Mouse (Mus musculus): ENCODE measurements at regions not wholly inside any gene's neighbourhood (a gene's known extent, or its start where the extent isn't known, plus 50 kb on each side); places are given as distances from the start of the nearest gene placed in this dataset.
A peak's percentile ranks its signal among the peaks of the same experiment; 100 is the strongest.

- Histone ChIP-seq H3K27me3 (ENCODE audit: insufficient read depth, low read length) (no peaks in the 10 kb centered on the region), H3K36me3 (ENCODE audit: insufficient read depth, low read length) (no peaks in the 10 kb centered on the region), H3K27ac (ENCODE audit: low read depth, low read length) (no peak overlapping the region), H3K4me1 (ENCODE audit: insufficient read depth, low read length) (no peaks in the 10 kb centered on the region), H3K4me2 (ENCODE audit: low read depth, low read length, poor library complexity, severe bottlenecking) (no peak overlapping the region), H3K9me3 (ENCODE audit: low read length) (no peaks in the 10 kb centered on the region), H3K4me3 (ENCODE audit: low read depth, low read length) (no peak overlapping the region), H3K9ac (replicated peaks; ENCODE audit: low read length, poor library complexity, severe bottlenecking) (no peak overlapping the region)
- no peak for ATAC-seq (ENCODE audit: low FRiP score)
- DNase-seq (ENCODE audit: low spot score): peak; percentile 3
- WGBS: 70% methylated on average over 1 of the region's 1 CpGs
- TF ChIP-seq CTCF (IDR thresholded peaks at IDR 0.05): no peak
Measured at GRCm38 (mm10) chr10:54269785-54270184, 193.4 kb upstream of the Man1a start.

GRCm38 (mm10) chr10:54269354-54269753 is 192.9 kb upstream of the Man1a start:
- no peaks in the 10 kb centered on the region for H3K9me3 ChIP-seq (ENCODE audit: low read length)
- no peak for DNase-seq (ENCODE audit: low spot score)
- H3K9ac ChIP-seq (replicated peaks; ENCODE audit: low read length, poor library complexity, severe bottlenecking): no peak overlapping the region
- no peak overlapping the region for H3K27ac ChIP-seq (ENCODE audit: low read depth, low read length)
- no peak for ATAC-seq (ENCODE audit: low FRiP score)
- TF ChIP-seq CTCF (IDR thresholded peaks at IDR 0.05): no peak
- no peaks in the 10 kb centered on the region for H3K4me1 ChIP-seq (ENCODE audit: insufficient read depth, low read length)
- H3K4me2 ChIP-seq (ENCODE audit: low read depth, low read length, poor library complexity, severe bottlenecking): no peak overlapping the region
- no peaks in the 10 kb centered on the region for H3K36me3 ChIP-seq (ENCODE audit: insufficient read depth, low read length)
- H3K4me3 ChIP-seq (ENCODE audit: low read depth, low read length): no peak overlapping the region
- H3K27me3 ChIP-seq (ENCODE audit: insufficient read depth, low read length): no peaks in the 10 kb centered on the region

DNA sequence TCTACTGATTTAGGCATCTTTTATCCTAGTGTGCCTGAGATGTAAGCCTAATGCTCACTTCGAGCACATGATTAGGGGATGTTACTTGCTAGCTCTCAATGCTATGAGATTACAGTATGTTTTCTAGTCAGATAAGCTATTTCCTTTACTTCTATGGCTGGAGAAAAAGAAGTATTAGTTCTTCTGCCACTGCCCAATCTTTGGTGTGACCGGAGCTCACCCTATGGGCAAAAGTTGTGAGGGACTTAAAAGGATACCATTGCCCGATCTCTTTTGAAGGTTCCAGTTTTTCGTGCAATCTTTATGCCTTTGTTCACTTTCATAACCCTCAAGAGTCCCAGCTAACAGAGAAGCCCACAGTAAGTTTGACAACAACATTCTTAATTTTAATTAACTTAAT is 190.2 kb upstream of the Man1a start:
- TF ChIP-seq CTCF (IDR thresholded peaks at IDR 0.05): no peak
- no peak overlapping the region for H3K9ac ChIP-seq (replicated peaks; ENCODE audit: low read length, poor library complexity, severe bottlenecking)
- no peaks in the 10 kb centered on the region for H3K36me3 ChIP-seq (ENCODE audit: insufficient read depth, low read length)
- ATAC-seq (ENCODE audit: low FRiP score) (no peak), DNase-seq (ENCODE audit: low spot score) (no peak)
- 87% methylated on average over 4 of the region's 4 CpGs for WGBS
- no peak overlapping the region for H3K4me3 ChIP-seq (ENCODE audit: low read depth, low read length)
- no peak overlapping the region for H3K4me2 ChIP-seq (ENCODE audit: low read depth, low read length, poor library complexity, severe bottlenecking)
- H3K9me3 ChIP-seq (ENCODE audit: low read length): no peaks in the 10 kb centered on the region
- H3K27me3 ChIP-seq (ENCODE audit: insufficient read depth, low read length): no peaks in the 10 kb centered on the region
- no peak overlapping the region for H3K27ac ChIP-seq (ENCODE audit: low read depth, low read length)
- no peaks in the 10 kb centered on the region for H3K4me1 ChIP-seq (ENCODE audit: insufficient read depth, low read length)

DNA sequence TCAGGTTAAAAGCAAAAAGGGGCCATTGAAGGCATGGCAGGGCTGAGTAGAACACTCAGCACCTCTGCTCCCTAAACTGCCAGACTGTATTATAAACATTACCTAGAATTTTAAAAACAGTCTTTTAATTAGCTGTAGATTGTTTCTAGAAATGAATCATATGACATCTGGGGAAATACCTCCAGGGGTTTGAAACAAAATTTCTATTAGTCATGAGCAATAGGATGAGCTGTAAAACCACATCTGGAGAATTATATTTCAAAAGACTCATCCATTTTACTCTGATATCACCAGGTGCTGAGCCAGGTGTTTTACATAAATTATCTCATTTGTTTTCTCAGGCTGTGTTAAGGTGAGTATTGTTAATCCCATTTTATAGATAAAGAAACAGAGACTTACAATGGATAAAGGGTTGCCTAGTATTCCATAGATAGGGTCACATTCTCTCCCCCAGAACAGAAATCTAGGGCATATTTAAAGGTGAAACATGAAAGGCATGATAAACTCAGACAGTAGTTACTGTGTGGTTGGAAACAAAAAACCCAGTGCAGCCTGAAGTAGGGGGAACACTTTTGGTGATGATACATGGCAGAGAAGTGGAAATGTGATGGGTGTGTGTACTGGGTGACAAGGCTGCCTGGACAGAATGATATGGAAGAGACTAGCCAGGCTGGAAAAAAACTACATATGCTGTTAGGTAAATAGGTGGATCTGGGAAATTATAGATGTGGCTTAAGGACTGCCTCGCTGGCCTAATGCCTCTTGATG is 178.6 kb upstream of the Man1a start:
- no peaks in the 10 kb centered on the region for H3K27me3 ChIP-seq (ENCODE audit: insufficient read depth, low read length)
- WGBS: 74% methylated on average over 1 of the region's 1 CpGs
- DNase-seq (ENCODE audit: low spot score) (no peak), ATAC-seq (ENCODE audit: low FRiP score) (no peak)
- no peak overlapping the region for H3K4me3 ChIP-seq (ENCODE audit: low read depth, low read length)
- H3K4me1 ChIP-seq (ENCODE audit: insufficient read depth, low read length): no peaks in the 10 kb centered on the region
- TF ChIP-seq CTCF (IDR thresholded peaks at IDR 0.05): no peak
- no peaks in the 10 kb centered on the region for H3K9me3 ChIP-seq (ENCODE audit: low read length)
- no peak overlapping the region for H3K27ac ChIP-seq (ENCODE audit: low read depth, low read length)
- H3K36me3 ChIP-seq (ENCODE audit: insufficient read depth, low read length): no peaks in the 10 kb centered on the region
- H3K4me2 ChIP-seq (ENCODE audit: low read depth, low read length, poor library complexity, severe bottlenecking): no peak overlapping the region
- H3K9ac ChIP-seq (replicated peaks; ENCODE audit: low read length, poor library complexity, severe bottlenecking): no peak overlapping the region

DNA sequence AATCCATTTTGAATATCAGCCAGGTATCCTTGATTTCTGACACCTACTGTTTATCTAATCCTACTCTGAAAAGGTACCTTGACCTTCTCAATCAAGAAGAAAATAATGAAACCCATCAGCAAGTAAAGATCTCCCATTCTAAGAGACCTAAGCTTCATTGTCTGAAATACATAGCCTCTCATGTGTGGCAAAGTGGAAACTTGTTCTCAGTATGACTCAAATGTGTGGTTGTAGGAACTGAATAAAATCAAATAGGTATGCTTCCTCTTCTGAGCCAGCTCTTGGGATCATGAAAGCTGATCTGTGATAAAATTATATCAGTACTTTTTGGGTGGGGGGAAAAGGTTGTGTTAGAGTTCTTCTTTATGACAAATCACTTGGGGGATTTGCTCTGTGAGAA is 168.6 kb upstream of the Man1a start:
- Histone ChIP-seq H3K27ac (ENCODE audit: low read depth, low read length) (no peak overlapping the region), H3K4me2 (ENCODE audit: low read depth, low read length, poor library complexity, severe bottlenecking) (no peak overlapping the region), H3K9ac (replicated peaks; ENCODE audit: low read length, poor library complexity, severe bottlenecking) (no peak overlapping the region), H3K36me3 (ENCODE audit: insufficient read depth, low read length) (no peaks in the 10 kb centered on the region), H3K9me3 (ENCODE audit: low read length) (no peaks in the 10 kb centered on the region), H3K4me3 (ENCODE audit: low read depth, low read length) (no peak overlapping the region), H3K4me1 (ENCODE audit: insufficient read depth, low read length) (no peaks in the 10 kb centered on the region), H3K27me3 (ENCODE audit: insufficient read depth, low read length) (no peaks in the 10 kb centered on the region)
- ATAC-seq (ENCODE audit: low FRiP score) (no peak), DNase-seq (ENCODE audit: low spot score) (no peak)
- no peak for TF ChIP-seq CTCF (IDR thresholded peaks at IDR 0.05)

- no peak for ATAC-seq (ENCODE audit: low FRiP score)
- H3K4me1 ChIP-seq (ENCODE audit: insufficient read depth, low read length): no peaks in the 10 kb centered on the region
- H3K27me3 ChIP-seq (ENCODE audit: insufficient read depth, low read length): no peaks in the 10 kb centered on the region
- no peaks in the 10 kb centered on the region for H3K36me3 ChIP-seq (ENCODE audit: insufficient read depth, low read length)
- H3K9me3 ChIP-seq (ENCODE audit: low read length): no peaks in the 10 kb centered on the region
- no peak overlapping the region for H3K27ac ChIP-seq (ENCODE audit: low read depth, low read length)
- no peak overlapping the region for H3K9ac ChIP-seq (replicated peaks; ENCODE audit: low read length, poor library complexity, severe bottlenecking)
- no peak overlapping the region for H3K4me2 ChIP-seq (ENCODE audit: low read depth, low read length, poor library complexity, severe bottlenecking)
- WGBS: 91% methylated on average over 3 of the region's 3 CpGs
- TF ChIP-seq CTCF (IDR thresholded peaks at IDR 0.05): no peak
- no peak overlapping the region for H3K4me3 ChIP-seq (ENCODE audit: low read depth, low read length)
- no peak for DNase-seq (ENCODE audit: low spot score)
Measured at GRCm38 (mm10) chr10:54202362-54202761, 126.0 kb upstream of the Man1a start.

All from midbrain, postnatal 0 days (tissue).